Mouse (Mus musculus) 3134 (cell line): Measurements from ENCODE around the gene Tollip.
"Not testable (repeated sequence)": the region's sequence is repeated elsewhere in the genome, so short reads cannot be mapped to it uniquely, and the experiment has no call there.

ENCODE experiments used
- DNase-seq: peaks from one replicate; pipeline ENCODE4 v3.0.0-alpha.2; 2011; ENCODE audit warnings: low spot score; ENCODE audit not compliant: insufficient read length; ENCODE audit errors: extremely low read depth

Gene Tollip

GRCm38 (mm10) chr7:141934128-141934898 is 16.0 kb upstream of the Tollip start:
- no peak for DNase-seq

GRCm38 (mm10) chr7:141928642-141929041 is 10.3 kb upstream of the Tollip start:
- DNase-seq, result no peak

DNA sequence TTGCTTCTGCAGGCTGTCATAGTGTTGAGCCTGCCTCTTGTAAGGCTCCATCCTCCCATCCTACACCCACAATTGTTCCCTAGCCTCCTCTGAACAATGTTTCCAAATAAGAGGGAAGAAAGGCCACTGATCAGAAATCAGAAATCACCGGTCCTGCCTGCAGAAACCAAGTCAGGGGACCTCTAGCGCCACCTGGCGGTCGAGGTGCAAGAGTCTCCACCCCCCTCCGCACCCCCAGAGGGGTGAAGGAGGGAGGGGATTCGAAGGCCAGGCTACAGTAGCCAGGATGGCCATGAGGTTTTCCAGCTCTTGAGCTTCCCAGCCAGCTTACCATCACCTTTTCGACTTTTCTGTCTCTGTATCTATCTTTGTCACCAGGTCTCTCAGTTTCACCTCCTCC is 6.6 kb upstream of the Tollip start:
- peak; percentile 31 for DNase-seq

DNA sequence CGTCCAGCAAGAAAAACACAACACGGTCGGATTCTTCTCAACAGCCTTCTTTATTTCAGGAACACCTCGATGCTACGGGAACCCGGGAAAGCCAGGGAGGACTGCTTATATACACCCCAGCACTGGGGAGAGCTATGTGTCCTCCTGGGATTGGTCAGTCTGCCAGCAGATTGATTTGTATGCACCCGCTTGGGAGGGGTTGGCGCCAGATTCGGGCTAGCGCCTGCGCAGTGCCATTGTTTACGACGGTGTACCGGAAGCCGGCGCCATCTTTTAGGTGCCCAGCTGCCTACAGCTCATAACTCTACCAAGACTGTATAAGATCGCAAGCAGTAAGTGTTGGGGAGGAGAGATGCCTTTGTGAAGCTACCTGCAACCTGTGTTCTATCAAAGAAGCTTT is 5.8 kb upstream of the Tollip start:
- not testable (repeated sequence) for DNase-seq

GRCm38 (mm10) chr7:141911305-141911704 is 7.0 kb downstream of the Tollip start:
- DNase-seq, result no peak

DNA sequence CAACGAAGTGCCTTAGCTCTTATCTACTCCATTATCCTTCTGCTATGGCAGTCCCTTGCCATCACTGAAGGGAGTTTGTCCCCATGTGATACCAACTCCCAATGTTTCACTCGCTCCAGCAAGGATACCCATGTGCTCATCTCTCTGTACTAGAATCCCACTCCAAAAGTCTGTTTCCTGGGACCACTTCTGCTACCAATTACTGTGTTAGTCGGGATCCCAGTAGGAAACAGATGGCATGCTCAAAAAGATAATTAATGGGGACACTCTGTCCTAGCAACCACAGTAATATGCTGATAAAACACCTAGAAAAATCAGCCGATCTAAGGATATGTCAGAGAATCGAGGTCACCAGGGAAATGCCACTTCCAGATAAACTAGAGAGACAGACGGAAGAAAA is 9.7 kb downstream of the Tollip start:
- DNase-seq, result no peak

DNA sequence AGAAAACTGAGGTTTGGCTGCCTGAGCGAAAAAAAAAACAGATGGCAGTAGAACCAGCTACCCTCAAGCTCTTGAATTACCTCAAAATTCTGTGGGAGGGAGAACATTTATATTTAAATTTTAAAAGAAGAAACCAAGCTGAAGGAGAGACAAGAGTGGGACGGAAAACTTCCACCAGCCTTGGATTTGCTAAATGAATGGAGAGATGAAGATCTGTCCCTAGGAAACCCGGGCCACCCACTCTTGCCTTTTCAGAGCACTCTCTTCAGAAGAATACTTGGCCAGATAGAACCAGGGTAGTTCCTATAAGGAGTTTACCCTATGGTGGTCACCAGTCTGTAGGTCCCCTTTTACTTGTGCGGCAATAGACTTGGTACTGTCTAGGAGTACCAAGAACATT is 15.5 kb downstream of the Tollip start:
- no peak for DNase-seq

- peak; percentile 95 for DNase-seq
These were observed 16.0 kb downstream of the Tollip start for GRCm38 (mm10) chr7:141902269-141902729.

- DNase-seq, result no peak
These were observed 16.5 kb downstream of the Tollip start for GRCm38 (mm10) chr7:141901825-141902224.

GRCm38 (mm10) chr7:141892151-141892550 is 26.2 kb downstream of the Tollip start:
- DNase-seq, result no peak

DNA sequence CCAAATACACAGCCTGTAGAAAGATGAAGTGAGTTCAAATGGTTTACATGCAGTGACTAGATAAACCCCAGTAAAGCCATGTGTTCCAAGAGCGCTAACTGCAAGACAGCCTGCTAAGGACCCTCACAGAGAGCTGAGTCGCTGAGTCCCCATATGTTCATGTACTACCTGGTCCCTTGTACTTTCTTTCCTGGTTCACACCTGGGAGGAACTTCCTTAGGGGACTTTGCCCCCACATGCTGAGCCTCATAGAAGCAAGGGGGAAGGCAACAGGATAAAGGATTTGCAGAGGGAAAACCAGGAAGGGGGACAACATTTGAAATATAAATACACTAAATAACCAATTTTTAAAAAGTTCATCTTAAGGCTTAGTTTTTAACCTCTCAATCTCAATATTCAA is 39.5 kb downstream of the Tollip start:
- DNase-seq, result no peak

DNA sequence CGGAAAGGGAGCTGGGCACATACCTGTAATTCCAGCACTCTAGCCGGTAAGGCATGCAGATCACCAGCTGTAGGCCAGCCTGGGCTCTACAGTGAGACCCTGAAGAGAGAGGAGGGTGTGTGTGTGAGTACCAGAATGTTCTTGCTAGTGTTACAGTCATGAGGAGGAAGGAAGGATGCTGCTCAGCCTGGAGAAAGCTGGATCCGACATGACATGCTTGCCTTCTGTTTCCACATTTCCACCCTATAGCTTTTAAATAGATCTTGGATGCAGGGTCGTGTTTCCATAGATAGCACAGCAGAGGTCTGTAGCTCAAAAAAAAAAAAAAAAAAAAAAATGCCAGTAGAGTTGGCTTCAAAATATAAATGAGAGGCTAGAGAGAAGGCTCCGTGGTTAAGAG is 43.4 kb downstream of the Tollip start:
- no peak for DNase-seq

GRCm38 (mm10) chr7:141870553-141870952 is 47.8 kb downstream of the Tollip start:
- no peak for DNase-seq

- DNase-seq, result no peak
These were observed 48.7 kb downstream of the Tollip start for GRCm38 (mm10) chr7:141869644-141870043.

DNA sequence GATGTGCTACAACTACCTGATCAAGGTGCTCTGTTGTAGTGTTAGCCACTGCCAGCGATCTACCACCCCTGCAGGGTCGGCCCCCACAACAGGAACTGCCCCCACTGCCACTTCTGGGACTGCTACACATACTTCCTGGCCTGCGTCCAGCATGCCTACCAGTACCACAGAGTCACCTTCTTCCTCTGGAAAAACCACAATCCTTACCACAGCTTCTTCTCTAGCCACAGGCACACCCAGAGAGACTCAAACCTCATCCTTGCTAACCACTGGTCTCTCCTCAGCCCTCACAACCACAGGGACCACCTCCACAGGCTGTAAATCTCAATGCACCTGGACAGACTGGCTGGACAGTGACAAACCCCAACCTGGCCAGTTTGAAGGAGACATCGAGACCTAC is 57.3 kb downstream of the Tollip start:
- no peak for DNase-seq

DNA sequence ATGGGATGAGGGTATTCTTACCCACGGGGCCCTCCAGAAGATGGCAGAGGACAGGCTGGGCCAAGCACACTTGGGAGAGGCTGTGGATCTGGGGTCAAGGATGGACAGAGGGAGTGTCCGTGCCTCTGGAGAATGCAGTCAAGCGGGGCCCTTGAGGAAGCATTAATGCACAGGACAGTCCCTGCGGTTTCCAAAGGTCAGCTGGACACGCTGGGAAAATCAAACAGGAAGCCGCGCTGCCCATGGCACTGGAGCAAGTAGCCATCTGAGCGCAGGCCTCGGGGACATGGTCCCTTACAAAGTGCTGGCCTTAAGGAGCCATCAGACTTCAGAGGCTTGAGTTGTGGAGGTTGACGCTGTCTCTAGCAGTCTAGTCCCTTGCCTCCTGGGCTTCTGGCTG is 78.0 kb downstream of the Tollip start:
- no peak for DNase-seq

GRCm38 (mm10) chr7:141838779-141839178 is 79.5 kb downstream of the Tollip start, which contains the start of gene Muc5b:
Gene Muc5b (plus strand): TSS chr7:141839070.
- no peak for DNase-seq

- no peak for DNase-seq
These were observed 81.9 kb downstream of the Tollip start for GRCm38 (mm10) chr7:141836423-141836822.

DNA sequence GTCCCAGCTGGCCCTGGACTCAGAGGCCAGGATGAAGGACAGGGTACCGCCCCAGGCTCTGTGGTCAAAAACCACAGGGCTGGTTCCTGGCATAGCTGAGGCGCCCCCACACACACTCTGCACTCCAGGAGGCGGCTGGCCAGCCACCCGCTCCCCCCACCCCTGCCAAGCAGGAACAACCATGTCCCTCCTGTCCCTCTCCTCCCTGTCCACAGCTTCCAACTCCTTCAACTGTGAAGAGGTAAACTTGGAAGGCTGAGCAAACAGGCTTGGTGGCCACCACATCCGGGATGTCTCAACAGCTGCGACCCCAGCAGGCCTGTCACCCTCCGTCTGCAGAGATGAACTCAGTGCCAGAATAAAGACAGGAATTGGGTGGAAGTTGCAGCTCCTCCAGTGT is 82.4 kb downstream of the Tollip start:
- peak; percentile 68 for DNase-seq
